Mouse (Mus musculus) lung, postnatal 14 days (tissue): ENCODE measurements around the gene Zfyve28.

Experiments used
- DNase-seq: peaks from one replicate; pipeline ENCODE4 v3.0.0; 2021

Zfyve28 gene

DNA sequence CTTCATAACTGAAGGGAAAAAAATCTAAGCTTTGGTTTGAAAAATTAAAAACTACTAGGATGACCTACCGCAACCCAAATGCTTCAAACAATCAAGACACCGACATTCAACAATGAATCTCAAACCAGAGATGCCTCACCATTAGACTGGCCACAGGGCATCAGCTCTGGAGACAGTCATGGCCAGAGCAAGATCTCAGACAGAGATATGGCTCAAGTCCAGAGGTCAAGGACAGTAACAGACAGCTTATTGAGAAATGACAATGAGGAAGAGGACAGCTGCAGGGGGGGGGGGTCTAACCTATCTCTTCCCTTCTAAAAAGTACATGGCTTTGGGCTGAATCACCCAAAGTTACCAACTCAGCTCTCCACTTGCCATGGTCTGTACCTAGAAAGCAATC, 3.0 kb downstream of the Zfyve28 start:
- DNase-seq: no peak

DNA sequence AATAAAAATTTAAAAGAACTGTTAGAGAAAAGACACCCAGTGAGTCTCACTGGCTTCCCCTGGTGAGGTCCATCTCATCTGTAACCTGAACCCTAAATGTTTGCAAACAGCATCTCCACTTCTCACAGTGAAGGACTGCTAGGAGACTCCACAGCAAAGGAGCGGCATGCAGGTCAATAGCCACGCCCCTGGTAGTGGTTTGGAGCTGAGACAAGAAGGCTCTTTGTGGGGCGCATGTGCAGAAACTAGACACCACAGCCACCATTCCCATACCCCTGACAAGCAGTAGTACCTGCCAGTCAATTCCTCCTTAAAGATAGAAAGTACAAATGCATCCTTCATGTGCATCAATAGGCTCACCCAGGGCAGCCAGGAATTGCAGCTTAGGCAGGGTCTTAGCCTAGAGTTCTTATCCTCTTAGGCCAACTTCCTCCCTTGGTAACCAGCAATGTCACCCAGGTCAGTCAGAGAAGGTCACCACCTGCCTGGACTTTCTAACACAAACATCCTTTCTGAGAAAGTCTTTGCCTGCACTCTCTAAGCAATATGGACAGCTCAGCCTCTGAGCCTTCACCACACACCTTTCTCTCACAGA, 4.0 kb downstream of the Zfyve28 start:
- no peak for DNase-seq

DNA sequence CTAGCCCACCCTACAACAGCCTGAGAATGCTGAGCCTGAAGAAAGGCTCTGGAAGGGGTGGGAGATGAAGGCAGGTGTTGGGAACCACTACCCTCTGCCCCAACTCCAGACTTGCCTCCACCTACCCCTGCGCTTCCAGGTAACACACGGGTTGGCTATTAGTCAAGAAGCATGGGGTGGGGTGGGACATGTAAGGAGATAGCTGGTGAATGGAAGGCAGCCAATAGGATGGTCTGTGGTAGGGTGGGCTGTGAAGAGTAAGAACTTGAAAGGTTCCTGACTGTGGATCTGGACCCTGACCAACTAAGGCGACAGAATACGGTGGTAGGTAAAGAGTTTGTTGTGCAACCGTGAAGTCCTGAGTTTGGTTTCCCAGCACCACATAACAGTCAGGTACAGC, 4.9 kb downstream of the Zfyve28 start:
- DNase-seq: no peak

DNA sequence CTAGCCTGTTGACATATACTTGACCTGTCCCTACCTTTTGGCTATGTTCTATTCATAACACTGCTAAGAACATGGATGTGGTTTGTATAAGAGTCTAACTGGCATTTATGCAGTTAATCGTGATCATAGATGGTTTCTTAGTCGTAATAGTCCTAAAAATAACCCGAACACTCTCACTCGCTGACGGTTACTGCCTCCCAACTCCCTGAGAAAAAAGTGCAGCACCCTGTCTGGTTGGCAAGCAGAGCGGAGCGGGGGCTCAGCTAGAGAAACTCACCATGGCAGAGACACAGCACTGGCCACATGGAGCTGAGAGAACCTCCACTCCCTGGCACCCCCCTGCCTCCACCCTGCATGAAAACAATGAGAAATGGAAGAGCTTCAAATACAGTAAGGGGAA, 7.3 kb downstream of the Zfyve28 start:
- no peak for DNase-seq

DNA sequence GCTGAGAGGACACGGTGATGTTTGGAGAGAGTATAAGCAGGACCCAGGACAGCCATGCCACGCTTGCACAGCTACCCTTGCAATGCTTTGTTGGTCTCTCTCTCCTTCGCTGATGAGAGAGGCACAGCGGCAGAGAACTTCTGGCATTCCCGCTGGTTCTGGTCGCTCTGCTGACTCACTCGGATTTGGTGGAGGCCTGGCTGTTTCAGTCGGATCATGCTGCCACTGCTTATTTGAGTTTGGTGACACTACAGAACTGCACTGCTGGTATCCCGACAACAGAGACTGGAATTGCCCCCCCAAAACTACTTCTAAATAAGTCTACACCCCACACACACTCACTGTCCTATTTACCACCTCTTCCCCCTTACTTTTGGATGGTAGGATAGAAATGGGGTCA, 9.0 kb downstream of the Zfyve28 start:
- no peak for DNase-seq

DNA sequence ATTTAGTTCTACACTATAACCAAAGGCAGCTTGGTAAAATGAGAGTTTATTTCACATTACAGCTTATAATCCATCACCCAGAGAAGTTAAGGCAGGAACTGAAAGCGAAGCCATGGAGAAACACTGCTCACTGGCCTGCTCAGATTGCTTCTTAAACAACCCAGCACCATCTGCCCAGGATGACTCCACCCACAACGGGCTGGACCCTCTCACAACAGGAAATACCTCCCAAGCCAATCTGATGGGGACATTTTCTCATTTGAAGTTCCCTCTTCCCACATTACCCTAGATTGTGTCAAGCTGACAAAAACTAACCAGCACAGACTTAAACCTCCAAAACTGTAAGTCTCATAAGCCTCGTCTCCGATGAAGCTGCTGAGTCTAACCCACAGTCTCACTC, 10.2 kb downstream of the Zfyve28 start:
- DNase-seq: no peak

DNA sequence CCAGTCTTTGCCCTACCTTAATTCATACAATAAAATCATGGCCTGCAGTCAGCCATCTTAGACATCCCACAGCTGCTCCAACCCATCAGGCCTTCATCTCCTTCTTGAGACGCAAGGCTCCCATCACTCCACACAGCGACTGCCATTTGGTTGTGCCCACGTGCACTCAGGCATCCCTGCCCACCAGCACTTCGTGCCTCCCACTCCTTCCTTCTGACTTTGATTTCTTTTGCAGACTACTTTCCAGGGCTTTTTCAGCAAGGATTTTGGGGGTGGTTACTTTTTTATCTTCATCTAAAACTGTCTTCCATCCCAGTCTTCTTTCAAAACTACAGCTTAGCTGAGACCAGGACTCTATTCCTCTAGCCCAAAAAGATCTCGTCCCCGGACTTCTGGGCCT, 11.5 kb downstream of the Zfyve28 start:
- DNase-seq: no peak

DNA sequence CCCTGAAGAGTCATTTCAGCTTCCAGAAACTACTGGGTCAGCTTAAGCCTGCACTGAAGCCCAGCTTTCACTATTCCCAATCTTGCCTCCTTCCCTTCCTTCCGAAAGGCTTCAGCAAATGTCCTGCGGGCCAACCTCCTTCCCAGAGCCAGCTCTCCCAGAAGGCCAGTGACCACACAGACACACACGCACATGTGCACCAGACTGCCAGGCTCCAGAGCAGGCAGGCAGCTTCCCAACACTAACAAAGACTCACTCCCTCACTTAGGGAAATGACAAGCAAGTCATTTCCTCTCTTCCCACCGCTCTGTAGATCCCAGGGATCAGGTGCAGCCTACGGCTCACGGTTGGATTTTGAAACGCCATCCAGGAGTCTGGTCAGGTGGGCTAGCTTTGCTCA, 12.1 kb downstream of the Zfyve28 start:
- DNase-seq: no peak

DNA sequence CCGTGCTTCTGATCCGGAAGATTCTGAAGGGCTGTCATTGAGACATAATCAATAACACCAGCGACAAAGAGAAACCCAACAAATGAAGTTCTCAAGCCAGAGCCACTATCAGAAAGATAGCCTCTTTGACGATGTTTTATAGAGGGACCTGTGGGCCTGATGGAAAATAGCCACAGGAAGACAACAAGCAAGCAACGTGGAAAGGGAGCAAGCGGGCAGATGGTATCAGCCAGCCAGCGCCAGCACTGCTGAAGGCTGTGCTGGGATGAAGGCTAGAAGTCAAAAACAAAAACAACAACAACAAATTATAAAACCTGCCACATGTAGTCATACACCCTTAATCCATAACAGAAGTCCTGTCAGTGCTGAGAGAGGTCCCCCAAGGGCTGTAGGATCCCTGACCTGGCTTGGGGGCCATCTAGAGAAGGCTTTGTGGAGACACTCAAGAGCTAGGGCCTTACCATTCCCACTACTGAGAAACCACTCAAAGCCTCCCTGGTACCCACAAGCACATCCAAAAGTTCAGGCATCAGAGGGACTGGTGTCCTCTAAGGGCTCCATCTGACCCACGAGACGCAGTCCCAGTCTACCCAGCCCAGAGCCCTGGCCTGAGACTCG, 13.5 kb downstream of the Zfyve28 start:
- no peak for DNase-seq

DNA sequence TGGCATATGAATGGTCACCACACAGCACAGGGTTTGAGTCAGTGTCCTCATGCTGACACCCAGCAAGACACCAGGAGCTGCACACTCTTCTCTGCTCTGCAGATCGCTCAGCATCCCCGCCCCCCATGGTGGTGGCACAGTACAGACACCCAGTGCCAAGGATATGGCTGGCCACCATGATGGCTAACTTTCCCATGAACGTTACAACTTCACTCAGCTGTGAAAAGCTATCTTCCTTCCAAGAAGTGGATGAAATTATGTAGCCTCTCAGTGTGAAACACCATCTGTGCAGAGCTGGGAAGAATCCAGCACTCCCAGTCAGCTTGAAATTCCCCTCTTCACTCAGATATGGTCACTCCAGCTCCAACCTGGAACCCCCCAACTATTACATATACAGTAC, 14.0 kb downstream of the Zfyve28 start:
- no peak for DNase-seq

DNA sequence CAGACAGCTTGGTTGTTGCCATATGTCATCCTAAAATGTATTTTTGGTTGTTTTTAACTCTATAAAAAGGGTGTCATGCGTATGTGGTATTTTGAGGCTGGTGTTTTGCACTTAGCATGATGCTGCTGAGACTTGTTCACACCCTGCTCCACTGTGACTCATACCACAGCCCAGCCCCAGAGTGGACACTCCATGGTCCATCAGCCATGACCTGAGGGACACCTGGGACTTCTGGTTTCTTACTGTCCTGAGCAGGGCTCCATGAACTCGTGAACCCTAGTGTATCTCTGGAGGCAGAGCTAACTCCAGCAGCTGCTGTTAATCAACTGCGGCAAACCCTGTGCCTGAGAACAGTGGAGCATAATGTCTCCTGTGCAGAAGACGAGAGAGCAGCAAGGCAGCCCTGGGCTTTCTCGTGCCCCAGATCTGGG, 15.0 kb downstream of the Zfyve28 start:
- no peak for DNase-seq

DNA sequence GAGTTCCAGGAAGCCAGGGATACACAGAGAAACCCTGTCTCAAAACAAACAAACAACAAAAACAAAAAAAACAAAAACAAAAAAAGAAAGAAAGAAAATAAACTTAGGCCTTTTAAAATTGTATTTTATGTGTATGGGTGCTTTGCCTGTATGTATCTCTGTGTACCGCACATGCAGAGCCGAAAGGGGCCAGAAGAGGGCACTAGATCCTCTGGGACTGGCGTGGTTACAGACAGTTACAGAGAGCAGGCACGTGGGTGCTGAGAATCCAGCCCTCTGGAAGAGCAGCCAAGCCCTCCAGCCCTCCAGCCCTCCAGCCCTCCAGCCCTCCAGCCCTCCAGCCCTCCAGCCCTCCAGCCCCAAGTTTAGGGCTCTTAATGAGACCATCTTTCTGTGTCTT, 16.5 kb downstream of the Zfyve28 start:
- DNase-seq: peak; percentile 40

DNA sequence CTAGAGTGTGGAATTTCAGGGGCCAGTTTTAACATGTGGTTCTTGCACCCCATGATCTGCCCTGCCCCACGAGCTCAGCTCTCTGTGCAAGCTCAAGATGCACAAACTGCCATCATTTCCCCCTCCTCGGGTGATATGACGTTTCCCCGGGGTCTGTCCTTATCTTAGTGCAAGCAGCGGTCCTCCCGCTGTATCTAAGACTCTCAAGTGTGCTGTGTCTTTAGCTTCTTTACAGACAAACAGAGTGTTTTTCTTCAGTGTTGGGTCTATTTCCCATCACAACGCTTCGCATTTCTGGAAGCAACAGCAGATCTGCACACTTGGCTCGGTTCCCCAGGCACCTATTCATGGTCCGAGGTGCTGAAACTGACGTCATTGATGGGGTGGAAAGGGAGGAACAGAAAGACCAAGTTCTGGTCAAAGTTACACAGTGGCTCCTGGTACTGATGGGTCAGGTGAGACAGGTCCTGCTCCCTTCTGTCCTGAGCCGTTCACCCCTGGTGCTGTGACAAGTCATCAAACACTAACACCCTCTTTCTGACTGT, 18.3 kb downstream of the Zfyve28 start:
- DNase-seq: no peak

DNA sequence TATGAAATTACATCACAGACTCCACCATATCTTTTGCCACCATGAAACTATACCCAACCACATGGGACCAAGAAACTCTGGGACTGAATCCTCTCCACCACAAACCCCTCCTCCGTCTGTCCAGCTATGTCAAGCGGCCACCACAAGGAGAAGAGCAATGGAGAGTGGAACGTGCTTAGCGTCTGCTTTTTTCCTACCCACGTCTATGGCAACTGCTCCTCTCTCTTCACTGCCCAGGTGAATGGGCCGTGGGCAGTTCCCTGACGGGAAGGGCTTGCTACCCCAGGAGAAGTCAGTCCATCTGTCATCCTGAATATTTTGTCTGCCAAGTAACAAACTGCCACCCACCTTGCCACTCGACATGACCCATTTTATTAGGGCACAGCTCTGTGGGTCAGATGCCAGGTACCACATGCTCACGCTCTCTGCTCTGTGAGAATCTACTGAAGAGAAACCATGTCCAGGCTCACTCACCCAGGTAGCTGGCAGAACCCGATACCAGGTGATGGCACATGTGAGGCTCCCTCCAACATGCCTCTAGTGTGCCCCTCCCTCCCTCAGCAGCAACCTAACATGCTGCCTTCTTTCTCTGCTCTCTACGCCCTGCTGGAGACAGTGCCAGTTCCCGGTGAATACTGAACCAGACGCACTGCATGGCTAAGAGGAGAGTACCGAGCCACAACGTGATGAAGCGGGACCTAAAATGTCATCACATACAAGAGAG, 18.9 kb downstream of the Zfyve28 start:
- DNase-seq: no peak

DNA sequence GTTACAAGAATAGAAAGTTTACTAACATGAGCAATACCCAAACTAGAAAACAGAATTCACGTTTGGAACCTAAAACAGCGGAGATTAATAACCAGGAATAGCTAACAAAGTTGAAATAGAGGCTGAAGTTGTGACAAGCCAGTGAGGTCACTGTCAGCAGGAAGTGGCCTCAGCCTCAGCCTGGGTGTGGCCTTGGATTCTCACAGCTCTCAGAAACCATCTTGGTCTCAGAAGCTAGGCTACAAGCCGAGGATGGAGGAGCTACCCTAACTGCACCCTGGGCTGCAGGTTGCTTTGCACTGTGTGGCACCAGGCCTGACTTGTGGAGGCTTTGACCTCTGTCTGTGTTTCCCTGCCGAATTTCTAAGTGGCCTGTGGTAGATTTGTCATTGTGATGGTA, 22.2 kb downstream of the Zfyve28 start:
- DNase-seq: no peak

DNA sequence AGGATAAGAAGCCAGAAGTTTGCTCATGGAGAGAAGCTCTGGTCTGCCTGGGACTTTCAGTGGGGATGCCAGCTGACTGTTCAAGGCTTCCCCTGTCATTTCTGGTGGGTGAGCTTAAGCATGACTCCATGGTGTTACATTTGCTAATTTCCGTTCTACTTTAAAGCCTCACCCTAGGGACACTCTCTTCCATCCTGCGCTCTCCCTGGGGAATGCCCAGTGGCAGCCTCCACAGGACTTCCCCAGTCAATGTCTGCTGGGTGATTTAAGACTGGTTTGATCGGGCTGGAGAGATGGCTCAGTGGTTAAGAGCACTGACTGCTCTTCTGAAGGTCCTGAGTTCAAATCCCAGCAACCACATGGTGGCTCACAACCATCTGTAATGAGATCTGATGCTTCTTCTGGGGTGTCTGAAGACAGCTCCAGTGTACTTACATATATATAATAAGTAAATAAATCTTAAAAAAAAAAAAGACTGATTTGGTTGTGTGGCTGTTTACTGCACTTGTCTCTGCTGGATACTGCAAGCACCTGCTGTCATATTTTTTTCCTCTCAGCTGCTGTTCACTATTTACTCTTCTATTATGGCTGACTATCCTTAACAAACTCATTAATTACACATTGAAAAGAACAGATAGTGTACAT, 29.0 kb downstream of the Zfyve28 start:
- no peak for DNase-seq

DNA sequence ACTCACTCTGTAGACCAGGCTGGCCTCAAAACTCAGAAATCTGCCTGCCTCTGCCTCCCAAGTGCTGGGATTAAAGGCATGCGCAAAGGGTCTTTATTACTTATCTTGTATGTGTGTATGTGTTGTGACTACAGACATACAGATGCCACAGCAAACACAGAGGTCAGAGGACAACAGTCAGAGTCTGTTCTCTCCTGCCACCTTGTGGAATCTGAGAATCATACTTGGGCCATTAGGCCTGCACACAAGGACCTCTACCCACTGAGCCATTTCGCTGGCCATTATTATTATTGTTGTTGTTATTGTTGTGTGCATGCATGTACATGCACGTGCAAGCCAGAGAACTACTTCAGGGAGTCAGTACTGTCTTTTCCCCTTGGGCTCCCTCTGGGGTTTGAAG, 33.1 kb downstream of the Zfyve28 start:
- no peak for DNase-seq

DNA sequence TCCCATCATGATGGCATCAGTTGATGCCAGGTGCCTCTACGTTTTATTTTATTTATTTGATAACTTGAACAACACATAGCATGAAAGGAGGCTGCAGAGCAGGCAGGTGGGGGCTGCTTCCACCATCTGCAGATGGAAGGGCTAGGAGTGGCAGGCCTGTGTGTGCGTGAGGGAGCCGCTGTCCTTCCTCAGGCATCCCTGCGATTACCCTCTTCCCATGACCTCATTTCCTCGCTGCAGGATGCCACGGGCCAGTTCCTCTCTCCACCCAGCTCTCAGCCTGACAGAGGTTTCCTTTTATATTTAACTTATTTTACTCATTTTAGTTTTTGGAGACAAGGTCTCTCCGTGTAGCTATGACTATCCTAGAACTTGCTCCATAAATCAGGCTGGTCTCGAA, 33.9 kb downstream of the Zfyve28 start:
- DNase-seq: no peak

DNA sequence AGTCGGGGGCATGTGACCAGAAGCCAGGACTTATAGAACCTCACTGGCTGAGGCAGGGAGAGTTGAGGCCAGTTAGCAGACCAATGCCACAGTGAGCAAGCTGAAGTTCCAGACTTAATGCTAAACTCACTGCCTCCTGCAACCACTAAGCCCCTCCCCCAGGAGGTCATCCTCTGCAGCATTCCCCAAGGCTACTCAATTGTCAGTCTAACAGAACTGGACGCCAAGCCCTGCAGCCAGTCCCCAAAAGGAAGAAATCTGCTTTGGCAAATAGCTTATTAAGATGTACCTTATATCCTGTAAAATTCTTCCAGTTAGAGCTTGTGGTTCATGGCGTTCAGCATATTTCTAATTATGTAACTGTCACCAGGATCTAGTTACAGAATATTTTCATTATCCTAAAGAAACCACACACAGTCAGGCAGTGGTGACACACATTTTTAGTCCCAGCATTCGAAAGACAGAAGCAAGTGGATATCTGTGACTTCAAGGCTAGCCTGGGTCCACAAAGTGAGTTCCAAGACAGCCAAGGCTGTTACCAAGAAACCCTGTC, 35.2 kb downstream of the Zfyve28 start:
- no peak for DNase-seq

DNA sequence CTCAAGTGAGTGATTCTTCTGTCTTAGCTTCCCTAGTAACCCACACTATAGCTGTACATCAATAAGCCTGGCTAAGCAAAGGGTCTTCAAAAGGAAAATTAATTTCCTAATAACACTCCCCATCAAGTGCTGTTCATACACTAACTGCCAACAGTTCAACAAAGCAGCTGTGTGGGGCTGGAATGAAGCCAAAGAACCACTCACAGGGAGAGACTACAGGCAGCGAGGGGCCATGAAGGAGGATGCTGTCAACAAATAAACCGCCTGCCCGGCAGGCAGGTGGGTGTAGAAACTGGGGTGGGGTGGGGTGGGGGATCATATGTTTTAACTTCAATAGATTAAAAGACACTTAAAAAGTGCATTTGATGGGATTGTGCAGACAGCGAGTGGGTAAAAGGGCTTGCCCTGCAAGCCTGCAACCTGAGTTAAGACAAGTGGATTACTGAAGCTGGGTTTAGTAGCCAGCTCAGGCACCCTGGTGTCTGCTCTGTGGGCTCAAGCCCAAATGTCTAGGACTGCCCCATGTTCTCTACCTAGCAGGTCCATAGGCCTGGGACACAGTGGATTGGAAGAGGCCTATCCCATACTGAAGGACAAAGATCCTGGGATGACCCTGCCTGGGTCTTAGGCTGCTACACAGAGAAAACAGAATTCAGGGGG, 35.8 kb downstream of the Zfyve28 start:
- peak; percentile 46 for DNase-seq

DNA sequence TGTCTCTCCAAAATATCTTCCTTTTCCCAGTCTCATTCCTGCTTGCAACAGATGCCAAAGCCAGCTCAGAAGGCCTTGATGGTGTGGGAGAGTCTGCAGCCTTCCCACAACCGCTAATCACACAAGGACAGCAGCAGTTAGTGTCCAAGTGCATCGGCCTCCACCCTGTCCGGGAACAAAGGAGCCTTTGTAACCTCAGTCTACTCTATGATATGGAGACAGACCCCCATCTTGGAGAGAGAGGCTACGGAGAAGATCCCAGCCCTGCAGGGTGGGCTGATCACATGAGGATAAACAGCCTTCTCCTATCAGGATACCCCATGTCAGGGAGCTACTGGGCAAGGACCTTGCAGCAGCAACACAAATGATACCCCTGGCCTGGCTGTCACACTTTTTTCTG, 36.5 kb downstream of the Zfyve28 start:
- no peak for DNase-seq

DNA sequence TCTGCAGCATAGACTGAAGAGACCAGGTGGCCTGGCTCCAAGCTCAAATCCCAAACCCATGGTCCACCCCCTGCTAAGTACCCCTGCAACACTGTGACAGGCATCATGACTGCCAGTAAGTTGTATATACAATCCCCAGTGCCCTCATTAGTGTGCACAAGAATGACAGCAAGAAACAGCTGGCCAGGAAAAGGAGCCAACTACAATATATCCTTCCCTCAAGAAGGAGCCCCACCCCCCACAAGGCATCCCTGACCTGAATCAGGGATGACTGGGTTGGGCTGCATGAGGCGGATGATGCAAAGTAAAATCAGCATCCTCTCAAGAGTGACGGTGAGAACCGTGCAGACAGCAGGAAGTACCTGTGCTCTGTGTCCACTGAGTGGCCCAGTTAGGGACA, 38.2 kb downstream of the Zfyve28 start:
- no peak for DNase-seq

DNA sequence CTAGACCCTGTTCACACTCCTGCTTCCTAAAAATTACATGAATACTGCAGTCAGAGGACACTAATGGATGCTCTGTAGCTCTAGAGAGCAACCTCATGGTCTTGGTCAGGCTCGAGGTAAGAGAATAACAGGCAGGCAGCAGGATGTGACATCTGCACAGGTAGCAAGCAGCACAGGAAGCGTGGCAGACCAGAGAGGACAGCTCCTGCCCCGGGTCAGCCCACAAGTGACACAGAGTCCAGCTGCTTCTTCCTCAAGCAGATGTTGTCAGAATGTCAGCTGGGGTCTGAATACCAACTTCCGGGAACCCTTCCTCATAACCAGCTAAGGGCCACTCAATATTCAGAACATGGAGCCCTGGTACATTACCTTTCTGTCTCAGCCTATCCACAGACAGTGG, 39.1 kb downstream of the Zfyve28 start:
- no peak for DNase-seq
